Mouse (Mus musculus) ovary, postnatal 36 days (tissue): ENCODE measurements at regions not wholly inside any gene's neighbourhood (a gene's known extent, or its start where the extent isn't known, plus 50 kb on each side); places are given as distances from the start of the nearest gene placed in this dataset.

Source experiments
- DNase-seq: peaks from one replicate; pipeline ENCODE4 v3.0.0; 2022; ENCODE audit warnings: low spot score, mixed read lengths

- no peak for DNase-seq
These were observed 119.9 kb downstream of the Foxa2 start for GRCm38 (mm10) chr2:147926861-147927260.

DNA sequence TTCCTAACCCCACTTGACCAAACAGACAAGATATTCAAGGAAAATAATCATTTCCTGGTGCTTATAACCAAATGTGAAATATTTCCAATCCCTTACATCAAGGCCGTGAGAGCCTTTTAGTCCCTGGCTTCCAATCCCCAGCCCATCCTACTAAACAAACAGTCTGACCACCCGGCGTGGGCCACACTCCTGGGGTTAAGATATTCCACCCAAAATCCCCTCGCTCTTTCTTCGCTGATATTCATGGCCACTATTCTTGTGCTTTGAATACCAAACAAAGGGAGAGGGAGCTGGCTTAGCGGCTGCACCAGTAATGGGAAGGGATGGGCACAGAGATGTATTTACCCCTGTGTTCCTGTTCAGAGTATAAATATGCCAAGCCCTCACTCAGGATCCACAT, 139.4 kb downstream of the Foxa2 start:
- DNase-seq: no peak

DNA sequence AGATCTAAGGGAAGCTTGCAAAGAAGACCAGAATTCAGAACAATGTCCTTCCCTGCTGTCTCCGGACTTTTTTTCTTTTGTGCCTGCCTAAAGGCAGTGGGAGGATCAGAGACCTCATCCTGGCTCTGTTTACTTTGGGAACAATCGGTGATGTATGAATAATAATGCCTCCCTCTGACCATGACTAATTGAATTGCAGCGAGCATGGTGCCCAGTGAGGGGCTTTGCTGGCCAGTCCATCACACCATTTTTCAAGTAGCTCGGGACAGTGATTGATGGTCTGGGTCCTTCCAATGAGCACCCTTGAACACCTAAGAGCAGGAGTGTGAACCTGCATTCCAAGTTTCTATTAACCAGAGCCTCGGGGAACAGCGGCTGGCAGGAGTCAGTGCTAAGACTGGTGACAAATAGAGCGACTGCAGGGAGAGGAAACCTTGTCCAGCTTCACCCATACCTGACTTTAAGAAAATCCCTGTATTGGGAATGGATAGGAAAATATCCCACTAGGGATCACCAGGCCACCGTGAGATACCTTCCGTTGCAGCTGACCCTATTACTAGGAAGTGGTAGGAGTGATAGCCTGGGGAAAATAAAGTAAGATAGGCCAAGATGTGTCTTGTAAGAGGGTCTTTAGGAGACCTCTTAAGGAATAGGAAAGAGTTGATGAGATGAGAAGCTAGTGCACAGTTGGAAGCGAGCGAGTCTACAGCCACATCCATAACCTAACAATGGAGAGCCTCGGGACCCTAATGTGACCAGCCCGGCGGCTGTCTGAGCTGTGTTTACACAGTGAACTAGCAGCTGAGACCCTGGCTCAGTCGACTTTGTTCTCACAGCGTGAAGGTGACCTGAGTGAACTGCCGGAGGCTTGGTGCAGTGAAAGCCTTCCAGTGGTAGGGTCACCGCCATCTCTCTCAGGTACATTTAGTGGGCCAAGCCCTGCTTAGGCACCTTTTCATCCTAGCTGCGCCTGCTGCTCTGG, 140.7 kb downstream of the Foxa2 start:
- DNase-seq: no peak

- DNase-seq: no peak
These were observed 141.7 kb downstream of the Foxa2 start for GRCm38 (mm10) chr2:147905118-147905517.

DNA sequence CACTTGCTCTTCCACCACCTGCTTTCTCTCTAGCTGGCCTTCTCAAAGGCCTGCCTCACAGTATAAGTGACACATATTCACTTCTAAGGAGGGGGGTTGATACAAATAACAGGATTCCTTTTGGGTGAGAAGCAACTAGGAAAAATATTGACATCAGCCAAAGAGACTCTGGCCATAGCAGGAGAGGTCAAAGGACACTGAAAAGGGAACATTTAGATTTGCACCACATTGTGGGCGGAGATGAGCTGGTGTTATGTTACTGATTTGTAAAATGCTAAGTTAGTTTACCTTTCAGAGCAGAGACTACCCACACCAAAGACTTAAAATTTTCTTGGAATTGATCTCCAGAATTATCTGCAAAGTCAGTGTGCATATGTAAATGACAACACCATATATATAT, 147.5 kb downstream of the Foxa2 start:
- DNase-seq: no peak

DNA sequence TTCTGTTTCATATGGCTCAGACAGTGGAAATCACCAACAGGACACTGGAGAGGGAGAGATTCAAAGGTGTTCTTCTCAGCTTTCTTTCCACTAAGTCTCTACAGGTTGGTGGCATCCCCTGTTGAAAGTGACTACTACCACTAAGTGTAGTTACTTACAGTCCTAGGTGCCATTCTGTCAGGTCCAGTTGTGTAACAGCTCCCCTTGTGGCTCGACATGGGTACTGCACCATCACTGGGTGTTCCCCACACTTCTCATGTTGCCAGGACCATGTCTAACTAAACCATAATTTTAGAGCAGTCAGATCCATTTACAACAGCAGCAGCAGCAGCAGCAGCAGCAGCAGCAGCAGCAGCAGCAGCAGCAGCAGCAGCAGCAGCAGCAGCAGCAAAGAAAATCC, 151.1 kb downstream of the Foxa2 start:
- DNase-seq: peak; percentile 40

GRCm38 (mm10) chr2:147894213-147894612, 152.6 kb downstream of the Foxa2 start:
- no peak for DNase-seq

GRCm38 (mm10) chr2:147886191-147886590, 160.6 kb downstream of the Foxa2 start:
- no peak for DNase-seq

DNA sequence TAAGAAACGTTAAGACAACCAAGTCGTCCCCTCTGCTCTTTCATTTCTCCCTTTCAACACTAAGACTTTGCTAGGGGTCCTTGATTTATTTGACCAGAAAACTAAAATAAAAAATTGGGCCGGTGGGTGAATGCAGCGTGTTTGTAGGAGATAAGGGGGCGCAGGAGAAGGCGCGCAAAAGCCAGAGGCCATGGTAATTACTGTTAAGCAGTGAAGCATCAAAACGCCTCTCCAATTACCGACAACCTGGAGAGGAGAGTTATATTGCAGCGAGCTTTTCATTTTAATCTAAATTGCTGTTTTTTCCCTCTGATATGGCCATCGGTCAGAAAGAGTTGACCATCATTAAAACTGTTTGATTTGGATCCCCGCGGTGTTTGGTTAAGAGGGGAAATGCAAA, 168.9 kb downstream of the Foxa2 start:
- DNase-seq: no peak

- no peak for DNase-seq
These were observed 169.2 kb downstream of the Foxa2 start for GRCm38 (mm10) chr2:147877543-147877904.

DNA sequence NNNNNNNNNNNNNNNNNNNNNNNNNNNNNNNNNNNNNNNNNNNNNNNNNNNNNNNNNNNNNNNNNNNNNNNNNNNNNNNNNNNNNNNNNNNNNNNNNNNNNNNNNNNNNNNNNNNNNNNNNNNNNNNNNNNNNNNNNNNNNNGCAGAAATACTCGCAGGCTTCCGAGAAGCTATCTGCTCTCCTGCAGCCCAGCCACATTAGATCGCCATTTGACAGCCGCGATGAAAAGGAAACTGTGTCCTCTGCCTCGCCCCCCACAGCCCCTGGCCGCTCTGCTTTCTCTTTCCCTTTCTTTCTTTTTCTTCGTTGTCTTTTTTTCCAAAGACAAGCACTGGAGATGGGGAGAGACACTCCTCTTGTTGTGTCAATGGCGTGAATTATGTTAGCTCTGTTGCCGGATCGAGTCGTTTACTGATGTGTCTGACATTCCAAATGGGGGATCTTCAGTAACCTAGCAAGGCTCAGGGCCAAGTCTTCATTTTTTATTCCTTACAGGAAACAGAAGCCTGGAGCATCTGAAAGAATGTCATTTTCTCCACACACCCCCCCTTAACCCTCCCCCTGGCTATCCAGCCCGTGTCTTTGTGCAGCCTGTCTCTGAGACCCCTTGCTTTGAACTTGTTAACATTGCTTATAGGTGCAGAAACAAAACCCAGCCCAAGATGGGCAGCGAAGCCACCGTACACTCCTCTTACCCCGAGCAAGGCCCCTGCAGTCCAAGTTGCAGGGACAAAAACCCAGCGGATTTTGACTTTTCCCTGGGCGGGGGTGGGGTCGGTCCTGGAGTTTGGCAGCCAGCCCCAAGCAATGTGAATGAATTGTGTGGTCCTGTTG, 169.8 kb downstream of the Foxa2 start:
- no peak for DNase-seq

GRCm38 (mm10) chr2:147872972-147873371, 173.8 kb downstream of the Foxa2 start:
- no peak for DNase-seq

DNA sequence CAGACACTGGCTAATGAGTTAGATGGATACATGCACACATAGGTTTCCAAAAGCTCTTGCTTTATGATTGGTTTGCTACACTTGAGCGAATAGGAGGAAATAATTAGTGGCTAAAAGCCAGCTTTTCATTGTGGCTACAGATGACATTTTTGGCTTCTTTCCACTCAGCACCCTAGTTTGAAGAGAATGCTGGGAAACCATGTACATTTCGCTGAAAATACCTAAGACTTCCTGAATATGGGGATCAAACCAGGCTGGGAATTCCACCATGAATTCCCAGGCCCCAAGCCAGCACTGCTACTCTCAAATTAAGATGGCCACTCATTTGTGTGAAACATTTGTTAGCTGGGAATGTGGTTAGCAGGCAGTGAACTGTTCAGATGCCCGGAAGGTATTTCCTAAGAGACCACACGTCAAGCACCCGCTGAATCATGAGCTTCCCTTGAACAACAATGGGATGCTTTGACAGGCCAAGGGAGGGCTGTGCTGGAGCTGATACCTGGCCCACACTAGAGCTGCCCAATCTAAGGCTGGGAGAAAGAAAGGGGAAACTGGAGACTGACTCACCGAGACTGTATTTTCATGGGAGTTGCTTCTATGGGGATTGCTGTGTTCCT, 195.5 kb downstream of the Foxa2 start:
- DNase-seq: no peak

GRCm38 (mm10) chr2:147846968-147847749, 199.6 kb downstream of the Foxa2 start:
- peak; percentile 13 for DNase-seq

DNA sequence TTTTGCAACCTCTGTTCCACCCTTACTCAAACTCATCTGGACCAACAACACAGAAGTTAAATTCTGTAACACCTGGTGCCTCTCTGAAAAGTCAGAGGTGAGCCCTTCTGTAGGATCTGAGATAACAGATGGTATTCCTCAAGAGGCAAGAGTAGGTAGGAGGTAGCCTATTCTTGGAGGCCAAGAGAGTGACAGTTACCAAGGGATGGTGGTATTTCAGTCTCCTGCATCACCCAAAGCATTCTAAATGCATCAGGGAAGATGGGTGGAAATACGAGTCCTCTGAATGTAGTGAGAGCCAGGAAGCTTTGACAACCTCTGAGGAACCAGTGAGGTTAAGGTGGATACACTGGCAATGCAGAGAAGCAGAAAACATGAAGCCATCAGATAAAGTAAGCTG, 201.5 kb downstream of the Foxa2 start:
- DNase-seq: no peak

GRCm38 (mm10) chr2:147840936-147841335, 205.8 kb downstream of the Foxa2 start:
- DNase-seq: no peak

- no peak for DNase-seq
These were observed 208.2 kb downstream of the Foxa2 start for GRCm38 (mm10) chr2:147838613-147839012.

DNA sequence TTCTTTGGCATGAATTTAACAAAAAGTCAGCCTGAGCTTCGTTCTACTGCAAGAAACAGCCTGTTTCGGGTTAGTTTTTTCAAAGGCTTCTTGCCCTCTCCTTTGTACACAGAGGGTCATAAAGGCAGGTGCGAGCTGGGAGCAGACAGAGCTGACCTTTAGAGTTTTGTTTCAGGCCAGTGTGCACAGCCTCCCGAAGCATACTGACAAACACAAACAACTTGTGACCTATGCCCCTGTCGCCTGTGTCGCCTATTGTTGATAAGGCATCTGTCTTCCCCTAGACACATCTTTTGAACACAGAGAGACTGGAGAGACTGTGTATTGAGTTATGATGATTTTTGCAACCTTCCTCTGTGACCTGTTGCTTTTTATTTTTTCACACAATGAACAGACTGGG, 216.2 kb downstream of the Foxa2 start:
- DNase-seq: no peak

- no peak for DNase-seq
These were observed 229.8 kb downstream of the Foxa2 start for GRCm38 (mm10) chr2:147816951-147817350.

- no peak for DNase-seq
These were observed 232.5 kb downstream of the Foxa2 start for GRCm38 (mm10) chr2:147814231-147814630.

GRCm38 (mm10) chr2:147813516-147813915, 233.3 kb downstream of the Foxa2 start:
- no peak for DNase-seq
